Mouse (Mus musculus): ENCODE measurements around the gene Gm10717.
"Not testable (repeated sequence)": the region's sequence is repeated elsewhere in the genome, so short reads cannot be mapped to it uniquely, and the experiment has no call there.

The Gm10717 gene

DNA sequence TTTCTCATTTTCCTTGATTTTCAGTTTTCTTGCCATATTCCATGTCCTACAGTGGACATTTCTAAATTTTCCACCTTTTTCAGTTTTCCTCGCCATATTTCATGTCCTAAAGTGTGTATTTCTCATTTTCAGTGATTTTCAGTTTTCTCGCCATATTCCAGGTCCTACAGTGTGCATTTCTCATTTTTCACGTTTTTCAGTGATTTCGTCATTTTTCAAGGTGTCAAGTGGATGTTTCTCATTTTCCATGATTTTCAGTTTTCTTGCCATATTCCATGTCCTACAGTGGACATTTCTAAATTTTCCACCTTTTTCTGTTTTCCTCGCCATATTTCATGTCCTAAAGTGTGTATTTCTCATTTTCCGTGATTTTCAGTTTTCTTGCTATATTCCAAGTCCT is 436 bp downstream of the Gm10717 start:
- peak; percentile 88 for DNase-seq (ENCODE audit: low spot score)

DNA sequence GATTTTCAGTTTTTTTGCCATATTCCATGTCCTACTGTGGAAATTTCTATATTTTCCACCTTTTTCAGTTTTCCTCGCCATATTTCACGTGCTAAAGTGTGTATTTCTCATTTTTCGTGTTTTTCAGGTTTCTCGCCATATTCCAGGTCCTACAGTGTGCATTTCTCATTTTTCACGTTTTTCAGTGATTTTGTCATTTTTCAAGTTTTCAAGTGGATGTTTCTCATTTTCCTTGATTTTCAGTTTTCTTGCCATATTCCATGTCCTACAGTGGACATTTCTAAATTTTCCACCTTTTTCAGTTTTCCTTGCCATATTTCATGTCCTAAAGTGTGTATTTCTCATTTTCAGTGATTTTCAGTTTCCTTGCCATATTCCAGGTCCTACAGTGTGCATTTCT is 919 bp downstream of the Gm10717 start:
- not testable (repeated sequence) for DNase-seq (ENCODE audit: low spot score)

DNA sequence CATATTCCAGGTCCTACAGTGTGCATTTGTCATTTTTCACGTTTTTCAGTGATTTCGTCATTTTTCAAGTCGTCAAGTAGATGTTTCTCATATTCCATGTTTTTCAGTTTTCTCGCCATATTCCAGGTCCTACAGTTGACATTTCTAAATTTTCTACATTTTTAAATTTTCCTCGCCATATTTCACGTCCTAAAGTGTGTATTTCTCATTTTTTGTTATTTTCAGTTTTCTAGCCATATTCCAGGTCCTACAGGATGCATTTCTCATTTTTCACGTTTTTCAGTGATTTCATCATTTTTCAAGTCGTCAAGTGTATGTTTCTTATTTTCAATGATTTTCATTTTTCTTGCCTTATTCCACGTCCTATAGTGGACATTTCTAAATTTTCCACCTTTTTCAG is 1.5 kb downstream of the Gm10717 start:
- DNase-seq (ENCODE audit: low spot score), result not testable (repeated sequence)

DNA sequence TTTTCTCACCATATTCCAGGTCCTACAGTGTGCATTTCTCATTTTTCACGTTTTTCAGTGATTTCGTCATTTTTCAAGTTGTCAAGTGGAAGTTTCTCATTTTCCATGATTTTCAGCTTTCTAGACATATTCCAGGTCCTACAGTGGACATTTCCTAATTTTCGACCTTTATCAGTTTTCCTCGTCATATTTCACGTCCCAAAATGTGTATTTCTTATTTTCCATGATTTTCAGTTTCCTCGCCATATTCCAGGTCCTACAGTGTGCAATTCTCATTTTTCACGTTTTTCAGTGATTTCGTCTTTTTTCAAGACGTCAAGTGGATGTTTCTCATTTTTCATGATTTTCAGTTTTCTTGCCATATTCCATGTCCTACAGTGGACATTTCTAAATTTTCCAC is 2.0 kb downstream of the Gm10717 start:
- not testable (repeated sequence) for DNase-seq (ENCODE audit: low spot score)

DNA sequence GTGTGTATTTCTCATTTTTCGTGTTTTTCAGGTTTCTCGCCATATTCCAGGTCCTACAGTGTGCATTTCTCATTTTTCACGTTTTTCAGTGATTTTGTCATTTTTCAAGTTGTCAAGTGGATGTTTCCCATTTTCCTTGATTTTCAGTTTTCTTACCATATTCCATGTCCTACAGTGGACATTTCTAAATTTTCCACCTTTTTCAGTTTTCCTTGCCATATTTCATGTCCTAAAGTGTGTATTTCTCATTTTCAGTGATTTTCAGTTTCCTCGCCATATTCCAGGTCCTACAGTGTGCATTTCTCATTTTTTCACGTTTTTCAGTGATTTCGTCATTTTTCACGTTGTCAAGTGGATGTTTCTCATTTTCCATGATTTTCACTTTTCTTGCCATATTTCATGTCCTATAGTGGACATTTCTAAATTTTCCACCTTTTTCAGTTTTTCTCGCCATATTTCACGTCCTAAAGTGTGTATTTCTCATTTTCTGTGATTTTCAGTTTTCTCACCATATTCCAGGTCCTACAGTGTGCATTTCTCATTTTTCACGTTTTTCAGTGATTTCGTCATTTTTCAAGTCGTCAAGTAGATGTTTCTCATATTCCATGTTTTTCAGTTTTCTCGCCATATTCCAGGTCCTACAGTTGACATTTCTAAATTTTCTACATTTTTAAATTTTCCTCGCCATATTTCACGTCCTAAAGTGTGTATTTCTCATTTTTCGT is 4.2 kb downstream of the Gm10717 start:
- DNase-seq (ENCODE audit: low spot score), result peak; percentile 75

DNA sequence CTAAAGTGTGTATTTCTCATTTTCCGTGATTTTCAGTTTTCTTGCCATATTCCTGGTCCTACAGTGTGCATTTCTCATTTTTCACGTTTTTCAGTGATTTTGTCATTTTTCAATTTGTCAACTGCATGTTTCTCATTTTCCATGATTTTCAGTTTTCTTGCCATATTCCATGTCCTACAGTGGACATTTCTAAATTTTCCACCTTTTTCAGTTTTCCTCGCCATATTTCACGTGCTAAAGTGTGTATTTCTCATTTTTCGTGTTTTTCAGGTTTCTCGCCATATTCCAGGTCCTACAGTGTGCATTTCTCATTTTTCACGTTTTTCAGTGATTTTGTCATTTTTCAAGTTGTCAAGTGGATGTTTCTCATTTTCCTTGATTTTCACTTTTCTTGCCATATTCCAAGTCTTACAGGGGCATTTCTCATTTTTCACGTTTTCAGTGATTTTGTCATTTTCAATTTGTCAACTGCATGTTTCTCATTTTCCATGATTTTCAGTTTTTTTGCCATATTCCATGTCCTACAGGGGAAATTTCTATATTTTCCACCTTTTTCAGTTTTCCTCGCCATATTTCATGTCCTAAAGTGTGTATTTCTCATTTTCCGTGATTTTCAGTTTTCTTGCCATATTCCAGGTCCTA is 5.6 kb downstream of the Gm10717 start:
- not testable (repeated sequence) for DNase-seq (ENCODE audit: low spot score)

DNA sequence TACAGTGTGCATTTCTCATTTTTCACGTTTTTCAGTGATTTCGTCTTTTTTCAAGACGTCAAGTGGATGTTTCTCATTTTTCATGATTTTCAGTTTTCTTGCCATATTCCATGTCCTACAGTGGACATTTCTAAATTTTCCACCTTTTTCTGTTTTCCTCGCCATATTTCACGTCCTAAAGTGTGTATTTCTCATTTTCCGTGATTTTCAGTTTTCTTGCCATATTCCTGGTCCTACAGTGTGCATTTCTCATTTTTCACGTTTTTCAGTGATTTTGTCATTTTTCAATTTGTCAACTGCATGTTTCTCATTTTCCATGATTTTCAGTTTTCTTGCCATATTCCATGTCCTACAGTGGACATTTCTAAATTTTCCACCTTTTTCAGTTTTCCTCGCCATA is 9.1 kb downstream of the Gm10717 start, which contains the start of gene Gm17535:
Gene Gm17535 (plus strand): TSS at position 301 of the 400 bp plus-strand sequence.
- not testable (repeated sequence) for DNase-seq (ENCODE audit: low spot score)

DNA sequence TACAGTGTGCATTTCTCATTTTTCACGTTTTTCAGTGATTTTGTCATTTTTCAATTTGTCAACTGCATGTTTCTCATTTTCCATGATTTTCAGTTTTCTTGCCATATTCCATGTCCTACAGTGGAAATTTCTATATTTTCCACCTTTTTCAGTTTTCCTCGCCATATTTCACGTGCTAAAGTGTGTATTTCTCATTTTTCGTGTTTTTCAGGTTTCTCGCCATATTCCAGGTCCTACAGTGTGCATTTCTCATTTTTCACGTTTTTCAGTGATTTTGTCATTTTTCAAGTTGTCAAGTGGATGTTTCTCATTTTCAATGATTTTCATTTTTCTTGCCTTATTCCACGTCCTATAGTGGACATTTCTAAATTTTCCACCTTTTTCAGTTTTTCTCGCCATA is 11.4 kb downstream of the Gm10717 start, which contains the start of gene Gm10715:
Gene Gm10715 (plus strand): TSS at position 301 of the 400 bp plus-strand sequence.
- not testable (repeated sequence) for DNase-seq (ENCODE audit: low spot score)

DNA sequence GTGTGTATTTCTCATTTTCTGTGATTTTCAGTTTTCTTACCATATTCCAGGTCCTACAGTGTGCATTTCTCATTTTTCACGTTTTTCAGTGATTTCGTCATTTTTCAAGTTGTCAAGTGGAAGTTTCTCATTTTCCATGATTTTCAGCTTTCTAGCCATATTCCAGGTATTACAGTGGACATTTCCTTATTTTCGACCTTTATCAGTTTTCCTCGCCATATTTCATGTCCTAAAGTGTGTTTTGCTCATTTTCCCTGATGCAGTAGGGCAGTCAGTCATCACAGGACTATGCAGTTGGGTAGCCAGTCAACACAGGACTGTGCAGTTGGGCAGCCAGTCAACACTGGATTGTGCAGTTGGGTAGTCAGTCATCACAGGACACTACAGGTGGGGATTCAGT is 12.9 kb downstream of the Gm10717 start:
- DNase-seq (ENCODE audit: low spot score), result not testable (repeated sequence)
